Mouse (Mus musculus) forebrain, embryonic 16.5 days (tissue): ENCODE measurements around the gene Lfng. TPM values are rescaled to one million over a fixed set of nuclear protein-coding genes. Genes with fewer than 3 reads are reported as not detected.

ENCODE experiments used
- ATAC-seq: fragments of 200-750 bp; cut with Nextera tagmentation; 2 replicates; pipeline ENCODE4 v1.8.0; 2017; ENCODE audit warnings: mild to moderate bottlenecking, moderate library complexity
- H3K27ac ChIP-seq: fragments of 300-500 bp; sonication (generic); 2 replicates; pipeline ENCODE4 v1.5.1; 2014; ENCODE audit warnings: low read length, control low read depth
- H3K27me3 ChIP-seq: fragments of 300-500 bp; sonication (generic); replicated peaks from 2 replicates; pipeline ENCODE4 v1.6.1; 2014; ENCODE audit warnings: low read length; ENCODE audit not compliant: control insufficient read depth, insufficient read depth
- H3K36me3 ChIP-seq: fragments of 300-500 bp; sonication (generic); 2 replicates; pipeline ENCODE4 v1.6.1; 2014; ENCODE audit not compliant: control insufficient read depth, insufficient read depth
- H3K4me1 ChIP-seq: fragments of 300-500 bp; sonication (generic); replicated peaks from 2 replicates; pipeline ENCODE4 v1.6.1; 2014; ENCODE audit warnings: low read length; ENCODE audit not compliant: control insufficient read depth, insufficient read depth
- H3K4me2 ChIP-seq: fragments of 300-500 bp; sonication (generic); 2 replicates; pipeline ENCODE4 v1.6.1; 2014; ENCODE audit warnings: mild to moderate bottlenecking, low read length, control low read depth
- H3K4me3 ChIP-seq: fragments of 300-500 bp; sonication (generic); replicated peaks from 2 replicates; pipeline ENCODE4 v1.5.1; 2014; ENCODE audit warnings: mild to moderate bottlenecking, low read length, control low read depth
- H3K9ac ChIP-seq: fragments of 300-500 bp; sonication (generic); replicated peaks from 2 replicates; pipeline ENCODE4 v1.6.1; 2014; ENCODE audit warnings: low read depth, low read length, control low read depth
- H3K9me3 ChIP-seq: fragments of 300-500 bp; sonication (generic); 2 replicates; pipeline ENCODE4 v1.6.1; 2016; ENCODE audit warnings: low read length; ENCODE audit not compliant: control insufficient read depth
- WGBS: fragments of 180-500 bp; shearing (Covaris S2); extraction: QIAGEN DNeasy Blood & Tissue Kit; methylation state at CpG from one replicate; pipeline ENCODE4 v1.1.7; 2014; 5-methylcytosine and 5-hydroxymethylcytosine counted together
- polyA plus RNA-seq: library from polyadenylated mRNA; unstranded; fragments of >200 nt; fragmentation: Nextera tagmentation; extraction: Ambion mirVana; gene quantifications from 2 replicates; pipeline ENCODE4 v1.2.1, GENCODE M21; 2015

The Lfng gene
- polyA plus RNA-seq, 1 experiment from 2014 or later, result 23.3 TPM

DNA sequence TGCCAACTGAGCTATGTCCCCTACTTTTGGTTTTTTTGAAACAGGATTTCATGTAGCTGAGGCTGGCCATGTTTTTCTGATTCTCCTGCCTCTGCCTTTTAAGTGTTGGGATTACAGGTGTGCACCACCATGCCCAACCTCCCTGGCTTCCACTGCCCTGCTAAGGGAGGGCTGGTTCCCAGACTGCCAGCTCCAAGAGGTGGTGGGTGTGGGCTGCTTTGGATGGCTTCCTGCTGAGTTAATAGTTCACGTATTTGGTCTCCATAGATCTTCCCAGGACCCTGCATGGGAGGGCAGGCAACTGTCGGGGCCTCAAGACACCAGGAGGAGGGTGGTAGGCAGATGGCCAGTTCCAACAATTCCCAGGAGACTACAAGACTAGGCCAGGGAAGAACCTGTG, 4.6 kb upstream of the Lfng start:
- H3K4me3 ChIP-seq, result no peak overlapping the region
- WGBS, result 76% methylated on average over 2 of the region's 2 CpGs
- no peak overlapping the region for H3K27ac ChIP-seq
- H3K4me1 ChIP-seq, result peaks cover 17% of the 10 kb centered on the region
- no peaks in the 10 kb centered on the region for H3K9me3 ChIP-seq
- no peak overlapping the region for H3K9ac ChIP-seq
- H3K4me2 ChIP-seq, result no peak overlapping the region
- ATAC-seq, result no peak
- no peaks in the 10 kb centered on the region for H3K36me3 ChIP-seq
- peaks cover 5% of the 10 kb centered on the region; the same call in 1 of the 2 replicates for H3K27me3 ChIP-seq

DNA sequence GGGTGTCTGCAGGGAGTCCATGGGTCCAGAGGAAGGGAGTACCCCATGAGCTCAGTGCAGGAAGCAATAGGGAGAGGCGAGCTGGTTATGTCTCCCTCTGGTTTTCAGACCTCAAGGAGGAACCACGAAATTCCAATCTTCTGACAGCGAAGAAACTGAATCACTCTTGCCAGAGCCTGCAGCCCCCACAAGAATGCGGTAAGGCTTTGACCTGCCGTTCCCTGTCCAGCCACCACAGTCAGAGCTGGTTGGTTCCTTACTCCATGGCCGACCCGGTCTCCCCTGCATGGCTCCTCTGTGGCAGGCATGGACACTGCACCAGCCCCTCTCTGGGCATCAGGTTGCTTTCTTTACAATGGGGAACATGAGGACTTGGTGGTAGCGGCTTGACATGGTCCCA, 2.7 kb upstream of the Lfng start:
- H3K4me3 ChIP-seq, result no peak overlapping the region
- H3K9me3 ChIP-seq, result no peaks in the 10 kb centered on the region
- H3K9ac ChIP-seq, result no peak overlapping the region
- no peak overlapping the region for H3K4me2 ChIP-seq
- H3K27ac ChIP-seq, result no peak overlapping the region
- H3K27me3 ChIP-seq, result peaks cover 5% of the 10 kb centered on the region; the same call in 1 of the 2 replicates
- 87% methylated on average over 8 of the region's 8 CpGs for WGBS
- no peaks in the 10 kb centered on the region for H3K36me3 ChIP-seq
- ATAC-seq, result no peak
- peaks cover 26% of the 10 kb centered on the region for H3K4me1 ChIP-seq

DNA sequence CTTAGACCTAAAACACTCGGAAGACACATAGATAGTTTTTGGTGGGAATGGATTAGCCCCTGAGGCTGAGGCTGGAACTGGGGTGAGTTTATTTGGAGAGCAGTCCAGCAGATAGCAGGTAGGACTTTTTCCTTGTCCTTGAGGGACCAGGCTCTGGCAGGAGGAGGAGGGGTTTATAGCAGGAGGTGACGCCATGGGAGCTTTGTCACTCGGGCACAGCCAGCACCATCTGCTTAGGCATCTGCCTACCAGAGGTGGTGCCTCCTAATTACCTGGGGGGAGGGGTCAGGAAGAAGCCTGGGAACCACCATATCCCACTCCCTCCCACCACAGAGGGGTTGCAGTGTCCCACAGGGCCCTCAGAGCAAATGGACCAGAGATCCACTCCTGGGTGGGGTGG, 1.9 kb upstream of the Lfng start:
- Histone ChIP-seq H3K27me3 (peaks cover 5% of the 10 kb centered on the region; the same call in 1 of the 2 replicates), H3K36me3 (no peaks in the 10 kb centered on the region), H3K27ac (no peak overlapping the region), H3K4me1 (peaks cover 27% of the 10 kb centered on the region), H3K4me3 (no peak overlapping the region), H3K9me3 (no peaks in the 10 kb centered on the region), H3K4me2 (no peak overlapping the region), H3K9ac (no peak overlapping the region)
- 39% methylated on average over 3 of the region's 3 CpGs for WGBS
- ATAC-seq, result no peak

DNA sequence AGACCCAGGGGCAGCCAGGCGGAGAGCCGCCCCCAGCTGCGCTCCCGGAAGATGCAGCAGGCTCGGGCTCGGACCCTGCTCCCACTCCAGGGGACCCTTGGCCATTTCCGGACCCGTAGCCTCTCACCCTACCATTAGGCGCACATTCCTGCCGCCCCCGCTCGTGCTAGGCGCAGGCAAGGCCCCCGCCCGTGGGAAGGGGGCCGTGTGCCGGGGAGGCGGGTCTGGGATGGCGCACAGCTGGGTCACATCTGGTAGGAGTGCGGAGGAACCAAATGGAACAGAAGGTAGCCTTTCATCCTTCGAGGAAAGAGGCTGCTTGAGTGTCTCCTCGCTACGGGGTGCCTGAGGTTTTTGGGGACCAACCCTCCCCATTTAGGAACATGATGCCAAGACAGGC, 734 bp upstream of the Lfng start:
- Histone ChIP-seq H3K9ac (peak overlapping the region; percentile 32; the same call in 1 of the 2 replicates), H3K27ac (no peak overlapping the region), H3K27me3 (peaks cover 5% of the 10 kb centered on the region; the same call in 1 of the 2 replicates), H3K4me2 (peak overlapping the region; percentile 94), H3K36me3 (no peaks in the 10 kb centered on the region), H3K4me1 (peaks cover 39% of the 10 kb centered on the region), H3K9me3 (no peaks in the 10 kb centered on the region), H3K4me3 (peak overlapping the region; percentile 60)
- WGBS, result 1% methylated on average over 23 of the region's 23 CpGs
- ATAC-seq, result no peak

DNA sequence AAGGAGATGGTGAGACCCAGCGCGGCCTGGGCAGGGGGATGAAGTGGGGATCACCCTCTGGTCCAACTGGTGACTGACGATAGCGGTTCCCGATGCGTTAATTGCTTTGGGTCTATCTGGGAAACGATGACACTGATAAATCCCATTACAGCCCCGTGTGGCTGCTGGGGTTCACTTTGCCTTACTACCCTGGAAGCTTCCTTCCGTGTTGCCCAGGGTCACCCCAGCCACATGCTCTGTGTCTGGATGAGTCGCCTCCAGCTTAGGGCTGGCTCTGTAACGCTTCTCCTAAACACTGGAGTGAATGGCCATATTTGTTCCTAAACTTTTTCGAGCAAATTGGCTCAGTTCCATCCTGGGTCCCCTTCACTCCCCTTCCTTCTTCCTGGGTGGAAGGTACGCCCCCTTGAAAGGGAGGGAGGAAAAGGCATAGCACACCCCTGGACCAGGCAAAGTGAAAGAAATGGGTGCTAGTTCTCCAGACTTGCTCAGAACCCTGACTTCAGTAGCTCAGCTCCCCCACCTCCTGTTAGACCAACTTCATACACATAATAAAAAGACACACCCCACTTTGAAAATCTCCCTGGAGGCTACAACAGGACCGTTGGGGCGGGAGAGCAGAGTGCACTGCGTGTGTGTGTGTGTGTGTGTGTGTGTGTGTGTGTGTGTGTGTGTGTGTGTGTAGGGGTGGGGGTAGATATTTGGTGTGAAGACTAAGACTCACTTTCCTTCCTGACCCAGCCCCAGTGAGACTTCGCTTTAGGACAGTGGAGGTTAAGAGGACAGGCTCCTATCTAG, 915 bp downstream of the Lfng start:
- Histone ChIP-seq H3K4me3 (peak overlapping the region; percentile 60), H3K27me3 (peaks cover 5% of the 10 kb centered on the region; the same call in 1 of the 2 replicates), H3K4me2 (peak overlapping the region; percentile 94), H3K9ac (peak overlapping the region; percentile 69), H3K36me3 (no peaks in the 10 kb centered on the region), H3K27ac (peak overlapping the region; percentile 81), H3K9me3 (no peaks in the 10 kb centered on the region), H3K4me1 (peaks cover 47% of the 10 kb centered on the region)
- ATAC-seq, result no peak
- WGBS, result 0% methylated on average over 16 of the region's 17 CpGs

DNA sequence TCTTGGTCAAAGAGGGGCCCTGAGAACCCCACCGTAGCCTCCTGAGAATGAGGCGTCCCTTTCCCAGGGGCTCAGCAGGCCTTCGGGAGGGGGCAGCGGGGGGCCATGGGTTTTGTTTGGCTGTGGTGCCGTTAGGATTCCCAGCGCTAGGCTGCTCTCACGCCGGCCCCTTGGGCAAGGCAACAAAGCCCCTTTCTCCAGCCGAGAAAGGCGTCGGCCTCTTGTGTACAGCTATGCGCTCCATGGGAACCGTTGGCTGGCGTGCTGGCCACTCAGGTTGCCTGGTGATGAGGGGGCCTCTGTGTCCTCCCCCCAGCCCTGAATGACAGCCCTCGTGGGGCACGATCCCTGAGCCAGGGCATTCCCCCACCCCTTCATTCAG, 1.5 kb downstream of the Lfng start:
- Histone ChIP-seq H3K27ac (peak overlapping the region; percentile 81), H3K27me3 (peaks cover 5% of the 10 kb centered on the region; the same call in 1 of the 2 replicates), H3K4me2 (peak overlapping the region; percentile 94), H3K9me3 (no peaks in the 10 kb centered on the region), H3K4me1 (peaks cover 47% of the 10 kb centered on the region), H3K4me3 (peak overlapping the region; percentile 60), H3K9ac (peak overlapping the region; percentile 69), H3K36me3 (no peaks in the 10 kb centered on the region)
- ATAC-seq, result peak; percentile 26; the same call in 1 of the 2 replicates
- WGBS, result under 1% methylated on average over 16 of the region's 16 CpGs

DNA sequence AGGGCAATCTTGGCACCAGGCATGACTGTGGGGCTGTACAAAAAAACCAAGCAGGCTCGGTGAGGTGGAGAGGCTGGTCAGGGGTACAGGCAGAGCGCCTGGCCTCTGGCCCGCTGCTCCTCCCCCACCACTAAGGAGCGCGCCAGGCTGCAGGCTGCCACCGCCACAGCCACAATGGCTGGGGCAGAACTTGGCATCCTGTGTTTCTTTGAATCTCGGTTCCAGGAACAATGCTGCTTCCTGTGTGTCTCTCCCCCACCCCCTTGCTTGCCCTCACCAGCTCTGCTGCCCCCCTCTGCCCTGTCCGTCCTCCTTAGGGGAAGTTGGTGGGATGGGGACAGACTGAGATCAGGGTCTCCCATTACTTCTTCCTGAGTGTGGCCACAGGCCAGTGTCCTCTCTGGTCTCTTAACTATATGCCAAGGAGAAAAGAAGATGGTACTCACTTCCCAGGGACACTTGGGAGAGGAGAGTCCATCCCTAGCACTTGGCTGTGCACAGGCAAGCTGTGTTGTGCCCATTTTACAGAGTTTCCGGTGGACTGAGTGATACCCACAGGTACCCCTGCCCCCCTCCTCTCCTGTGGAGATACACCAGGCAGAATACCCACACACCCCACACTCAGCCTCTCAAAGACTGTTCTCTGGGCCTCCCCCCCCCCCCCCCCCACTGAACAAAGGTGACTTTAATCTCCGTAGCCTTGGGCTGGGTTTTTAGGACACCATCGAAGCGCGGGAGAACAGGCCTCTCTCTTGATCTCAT, 2.6 kb downstream of the Lfng start:
- peak overlapping the region; percentile 60 for H3K4me3 ChIP-seq
- no peaks in the 10 kb centered on the region for H3K36me3 ChIP-seq
- H3K27me3 ChIP-seq, result peaks cover 5% of the 10 kb centered on the region; the same call in 1 of the 2 replicates
- no peaks in the 10 kb centered on the region for H3K9me3 ChIP-seq
- WGBS, result 4% methylated on average over 13 of the region's 13 CpGs
- H3K27ac ChIP-seq, result peak overlapping the region; percentile 81
- H3K4me1 ChIP-seq, result peaks cover 47% of the 10 kb centered on the region
- peak overlapping the region; percentile 27; the same call in 1 of the 2 replicates for H3K9ac ChIP-seq
- peak; percentile 41 for ATAC-seq
- H3K4me2 ChIP-seq, result peak overlapping the region; percentile 94

DNA sequence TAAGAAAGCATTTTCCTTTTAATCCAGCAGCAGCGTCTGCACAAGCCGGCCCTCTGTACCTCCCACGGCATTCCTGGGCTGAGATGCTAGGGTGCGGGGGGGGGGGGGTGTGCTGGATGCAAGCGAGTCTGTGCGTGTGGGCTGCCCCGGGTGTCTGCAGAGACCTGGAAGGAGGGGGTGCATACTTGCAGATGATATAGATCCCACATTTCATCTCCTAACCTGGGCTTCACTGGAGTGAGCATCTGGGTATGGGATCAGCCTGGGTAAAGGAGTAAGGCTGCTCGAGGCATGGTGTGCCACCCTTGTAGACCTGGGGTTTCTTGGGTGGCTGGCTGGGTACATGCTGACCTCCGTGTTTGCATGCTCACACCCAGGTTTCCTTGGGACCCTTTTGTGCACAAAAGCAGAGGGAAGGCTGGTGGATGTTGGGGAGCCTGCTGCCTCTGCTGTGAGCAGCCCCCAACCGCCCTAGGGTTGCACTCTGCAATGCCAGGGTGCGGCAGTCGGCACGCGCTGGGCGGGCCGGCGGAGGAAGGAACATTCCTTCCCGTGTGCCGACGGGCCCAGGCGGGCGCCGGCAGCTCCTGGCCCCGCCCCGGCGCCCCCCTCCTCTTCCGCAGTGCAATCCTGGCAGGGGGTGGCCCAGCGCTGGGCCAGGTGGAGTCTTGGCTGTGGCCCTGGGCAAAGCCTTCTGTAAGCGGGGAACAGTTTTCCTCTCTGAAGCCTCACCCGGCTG, 3.3 kb downstream of the Lfng start:
- Histone ChIP-seq H3K36me3 (no peaks in the 10 kb centered on the region), H3K27me3 (peaks cover 2% of the 10 kb centered on the region; the same call in 1 of the 2 replicates), H3K4me1 (peaks cover 51% of the 10 kb centered on the region), H3K27ac (peak overlapping the region; percentile 91), H3K9ac (peak overlapping the region; percentile 64), H3K4me3 (peak overlapping the region; percentile 38), H3K4me2 (peak overlapping the region; percentile 94), H3K9me3 (no peaks in the 10 kb centered on the region)
- peak; percentile 17 for ATAC-seq
- under 1% methylated on average over 28 of the region's 30 CpGs for WGBS
